Mouse (Mus musculus) lung, postnatal 0 days (tissue): Measurements from ENCODE around the gene Elk3.

ENCODE experiments used
- CTCF ChIP-seq: IDR thresholded peaks from 2 replicates; pipeline ENCODE4 v1.5.1; 2016; ENCODE audit warnings: antibody characterized with exemption, mild to moderate bottlenecking
- EP300 ChIP-seq: IDR thresholded peaks from 2 replicates; pipeline ENCODE4 v1.6.1; 2016; ENCODE audit warnings: antibody characterized with exemption, mild to moderate bottlenecking, control low read depth

DNA sequence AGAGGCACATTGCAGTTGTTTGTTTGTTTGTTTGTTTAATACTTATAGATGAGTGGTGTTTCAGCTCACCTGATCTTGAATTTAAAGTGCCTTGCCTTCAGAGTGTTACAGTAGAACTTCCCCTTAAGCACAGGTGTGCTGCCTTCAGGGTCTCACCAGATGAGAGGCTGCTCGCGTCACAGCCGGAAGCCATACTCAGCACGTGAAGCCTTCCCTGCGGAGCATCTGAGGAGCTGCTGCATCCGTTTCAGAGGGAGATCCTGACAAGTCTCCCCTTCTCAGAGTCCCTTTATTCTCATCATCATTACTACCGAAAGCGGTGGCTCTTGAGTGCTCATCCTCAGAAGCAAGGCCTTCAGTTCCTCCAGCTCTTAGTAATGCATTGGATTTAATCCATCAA is 62.5 kb downstream of the Elk3 start:
- TF ChIP-seq CTCF (no peak), EP300 (no peak)
